Mouse (Mus musculus) embryo, embryonic 11.5 days (tissue): Measurements from ENCODE around the gene Spink2.
"Not testable (repeated sequence)": the region's sequence is repeated elsewhere in the genome, so short reads cannot be mapped to it uniquely, and the experiment has no call there.

Experiments
- DNase-seq: peaks from one replicate; pipeline ENCODE4 v3.0.0-alpha.2; 2012; ENCODE audit warnings: low read depth, low spot score

Spink2 gene

DNA sequence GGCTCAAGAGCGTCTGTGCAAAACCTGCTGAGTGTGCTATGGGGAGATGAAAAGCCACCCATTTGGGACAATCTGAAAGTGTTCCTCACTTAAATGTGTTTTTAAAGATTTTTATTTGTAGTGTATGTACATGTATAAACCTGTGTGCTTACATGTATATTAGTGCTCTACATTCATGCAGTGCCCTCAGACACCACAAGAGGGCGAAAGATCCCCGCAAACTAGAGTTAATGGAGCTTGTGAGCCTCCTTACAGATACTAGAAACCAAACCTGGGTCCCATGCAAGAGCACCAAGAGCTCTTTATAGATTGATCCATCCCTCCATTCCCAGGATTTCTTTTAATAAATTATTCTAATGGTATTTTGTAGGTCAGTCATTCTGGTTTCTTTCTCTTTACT is 17.3 kb downstream of the Spink2 start:
- DNase-seq = no peak

DNA sequence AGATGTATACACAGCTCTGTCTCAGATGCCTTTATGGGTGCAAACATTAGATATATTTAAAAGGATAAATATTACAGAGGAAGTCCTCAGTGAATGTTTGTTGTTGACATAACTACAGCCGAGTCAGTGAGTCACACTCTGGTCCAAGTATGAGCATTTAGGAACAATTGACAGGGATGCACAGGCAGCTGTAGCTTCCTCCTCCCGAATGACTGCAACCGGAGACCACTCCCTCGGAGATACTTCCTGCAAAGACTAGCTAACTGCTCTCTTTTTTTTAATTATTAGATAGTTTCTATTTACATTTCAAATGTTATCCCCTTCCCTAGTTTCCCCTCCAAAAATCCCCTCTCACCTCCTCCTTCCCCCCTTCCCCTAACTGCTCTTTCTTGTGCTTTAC is 18.0 kb downstream of the Spink2 start:
- DNase-seq = no peak

DNA sequence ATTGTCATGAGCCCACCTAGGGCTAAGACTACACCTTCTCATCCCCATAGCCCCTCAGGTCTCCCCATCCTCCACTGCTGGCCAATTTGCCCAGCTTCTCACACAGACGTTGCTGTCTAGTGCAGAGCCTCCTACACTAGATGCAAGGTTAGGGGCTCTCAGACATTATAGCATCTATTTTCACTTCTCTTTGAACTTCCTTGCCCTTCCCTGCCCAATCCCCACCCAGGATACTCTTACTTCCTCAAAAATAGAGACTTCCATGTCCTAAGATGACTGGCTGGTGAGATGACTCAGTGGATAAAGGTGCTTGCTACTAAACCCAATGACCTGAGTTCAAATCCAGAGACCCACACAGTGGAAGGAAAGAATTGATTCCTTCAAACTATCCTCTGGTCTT is 19.6 kb downstream of the Spink2 start:
- DNase-seq = no peak

DNA sequence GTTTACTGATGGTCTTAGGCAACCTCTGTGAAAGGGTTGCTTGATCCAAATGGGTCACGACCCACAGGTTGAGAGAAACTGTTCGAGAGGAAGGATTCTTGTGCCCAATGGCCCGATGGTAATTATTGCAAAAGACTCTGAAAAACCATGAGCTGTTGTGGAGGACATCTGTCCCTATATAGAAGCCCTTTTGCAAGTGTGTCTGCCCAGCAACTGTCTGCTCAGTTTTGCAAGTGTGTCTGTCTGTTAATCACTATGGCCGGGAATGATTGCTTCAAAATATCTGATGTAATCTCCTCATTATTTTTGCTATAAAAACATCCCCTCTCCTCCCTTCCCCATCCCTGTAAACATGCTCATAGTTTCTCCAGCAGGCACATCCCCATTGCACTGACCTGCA is 20.2 kb downstream of the Spink2 start:
- no peak for DNase-seq

DNA sequence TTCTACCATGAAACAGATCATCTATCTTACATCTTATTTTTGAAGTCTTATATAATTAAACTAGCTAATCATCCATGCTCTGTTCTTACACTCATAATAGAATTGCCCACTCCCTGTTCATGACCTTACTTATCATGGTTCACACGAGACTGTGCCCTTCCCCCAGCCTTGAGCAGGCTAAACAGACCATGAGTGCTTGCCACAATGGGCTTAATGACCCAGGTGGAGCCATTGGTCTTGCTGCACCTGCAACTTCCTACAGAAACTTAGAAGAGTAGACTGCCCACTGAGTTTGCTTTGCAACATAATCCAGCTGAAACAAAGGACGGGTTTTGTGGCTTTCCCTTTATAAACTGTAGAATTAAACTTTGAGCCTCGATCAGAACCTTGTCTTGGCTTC is 22.5 kb downstream of the Spink2 start:
- no peak for DNase-seq

DNA sequence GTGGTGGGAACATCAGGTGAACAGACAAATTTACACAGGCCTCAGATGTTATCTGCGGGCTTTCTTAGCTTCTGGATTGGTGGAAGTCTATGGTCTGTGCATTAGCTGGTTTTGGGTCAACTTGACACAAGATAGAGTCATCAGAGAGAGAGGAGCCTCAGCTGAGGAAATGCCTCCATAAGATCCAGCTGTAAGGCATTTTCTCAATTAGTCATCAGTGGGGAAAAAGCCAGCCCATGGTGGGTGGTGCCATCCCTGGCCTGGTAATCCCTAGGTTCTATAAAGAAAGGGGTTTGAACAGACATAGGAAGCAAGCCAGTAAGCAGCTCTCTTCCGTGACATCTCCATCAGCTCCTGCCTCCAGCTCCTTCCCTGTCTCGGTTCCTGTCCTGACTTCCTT is 25.9 kb downstream of the Spink2 start:
- DNase-seq = no peak

DNA sequence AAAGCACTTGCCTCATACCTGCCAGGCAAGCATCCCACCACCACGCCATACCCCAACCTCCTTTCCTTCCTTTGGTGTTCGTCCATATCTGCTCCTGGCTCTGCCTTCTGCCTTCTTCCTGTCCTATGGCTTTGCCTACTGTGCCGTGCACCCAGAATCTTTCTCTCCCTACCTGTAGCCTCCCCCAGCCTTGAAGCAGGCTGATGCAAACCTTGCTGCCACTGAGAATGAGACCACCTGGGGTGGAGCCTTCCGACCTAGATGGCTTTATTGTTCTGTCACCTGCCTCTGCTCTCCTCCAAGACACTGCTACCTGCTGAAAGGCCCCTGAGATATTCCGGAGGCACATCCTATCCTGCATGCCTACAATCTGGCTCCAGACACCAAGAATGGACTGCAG is 27.4 kb downstream of the Spink2 start:
- DNase-seq = not testable (repeated sequence)

DNA sequence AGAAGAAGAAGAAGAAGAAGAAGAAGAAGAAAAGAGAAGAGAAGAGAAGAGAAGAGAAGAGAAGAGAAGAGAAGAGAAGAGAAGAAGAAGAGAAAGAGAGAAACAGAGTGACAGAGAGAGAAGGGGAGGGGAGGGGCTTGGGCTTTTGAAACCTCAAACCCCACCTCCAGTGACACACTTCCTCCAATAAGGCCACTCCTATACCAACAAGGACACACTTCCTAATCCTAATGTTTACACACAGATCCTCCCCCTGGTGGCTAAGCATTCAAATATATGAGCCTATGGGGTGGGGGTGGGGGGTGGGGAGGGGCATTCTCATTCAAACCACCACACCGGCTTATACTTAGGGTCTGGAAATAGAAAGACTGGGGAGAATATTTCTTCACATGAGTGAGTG is 27.9 kb downstream of the Spink2 start:
- no peak for DNase-seq

DNA sequence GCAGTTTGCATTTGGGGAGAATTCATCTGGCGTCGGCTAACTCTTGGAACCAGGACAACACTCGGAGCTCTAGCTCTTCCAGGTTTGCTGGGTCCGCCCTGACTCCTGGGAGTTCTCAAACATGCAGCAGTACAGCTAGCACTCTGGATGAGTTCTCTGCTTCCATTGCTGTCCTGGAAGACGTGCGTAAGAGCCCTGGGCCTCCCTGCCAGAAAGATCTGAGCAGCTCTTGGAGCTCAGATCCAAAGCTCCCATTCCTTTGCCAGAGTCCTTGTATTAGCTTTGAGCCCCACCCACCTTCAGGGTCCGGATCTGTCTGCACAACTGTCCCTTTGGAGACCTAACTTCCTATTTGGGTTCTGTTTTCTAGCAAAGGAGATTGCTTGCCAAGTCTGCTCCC is 29.8 kb downstream of the Spink2 start:
- DNase-seq = no peak

DNA sequence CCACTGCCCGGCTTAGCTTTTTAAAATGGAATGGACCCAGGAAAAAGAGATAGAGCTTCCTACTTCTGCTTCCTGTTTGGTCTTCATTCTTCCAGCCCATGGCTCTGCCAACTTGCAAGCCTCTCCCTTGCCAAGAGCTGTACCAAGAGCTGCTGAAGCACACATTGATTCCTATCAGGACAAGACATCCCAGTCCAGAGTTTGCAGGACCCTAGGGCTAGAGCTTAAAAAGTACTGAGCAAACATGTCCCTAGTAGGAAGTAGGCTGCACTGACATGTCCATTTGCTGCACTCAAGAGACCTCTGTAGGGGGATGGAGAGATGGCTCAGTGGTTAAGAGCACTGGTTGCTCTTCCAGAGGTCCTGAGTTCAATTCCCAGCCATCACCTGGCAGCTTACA is 32.3 kb downstream of the Spink2 start:
- DNase-seq = no peak

DNA sequence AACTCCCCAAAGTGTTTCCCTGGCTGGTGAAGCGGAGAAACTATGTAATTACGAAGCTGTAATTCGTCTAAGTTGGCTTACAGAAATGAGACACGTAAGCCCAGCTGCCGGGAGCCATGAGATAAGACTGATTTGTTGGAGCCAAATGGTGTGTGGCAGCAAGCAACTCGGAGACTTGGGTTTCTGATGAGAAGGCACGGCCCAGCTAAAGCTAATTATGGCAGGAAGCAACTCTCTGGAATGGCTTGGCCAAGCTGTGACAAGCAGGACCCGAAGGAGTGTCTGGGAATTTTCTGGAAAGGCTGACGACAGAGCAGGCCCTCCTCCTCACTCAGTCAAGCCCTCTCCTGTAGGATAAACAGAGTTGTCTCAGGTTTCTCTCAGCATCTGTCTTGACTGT is 33.3 kb downstream of the Spink2 start:
- DNase-seq = no peak

DNA sequence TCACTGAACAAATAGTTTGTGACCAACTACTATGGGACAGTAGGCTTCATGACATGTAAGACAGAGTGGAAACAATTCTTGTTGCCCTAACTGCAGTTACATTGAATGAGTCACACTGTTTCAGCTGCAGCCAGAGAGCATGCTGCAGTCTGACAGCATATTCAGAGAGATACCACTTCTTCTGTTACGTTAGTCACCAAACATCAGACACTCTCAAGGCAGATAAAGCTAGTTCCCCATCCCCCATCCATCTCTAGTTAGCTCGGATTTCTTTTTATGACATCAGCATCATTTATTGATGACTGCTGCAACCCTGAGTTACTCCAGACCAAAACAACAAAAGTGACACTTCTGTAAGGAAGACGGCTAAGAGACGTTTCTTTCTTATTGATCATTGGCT is 36.5 kb downstream of the Spink2 start:
- DNase-seq = no peak

DNA sequence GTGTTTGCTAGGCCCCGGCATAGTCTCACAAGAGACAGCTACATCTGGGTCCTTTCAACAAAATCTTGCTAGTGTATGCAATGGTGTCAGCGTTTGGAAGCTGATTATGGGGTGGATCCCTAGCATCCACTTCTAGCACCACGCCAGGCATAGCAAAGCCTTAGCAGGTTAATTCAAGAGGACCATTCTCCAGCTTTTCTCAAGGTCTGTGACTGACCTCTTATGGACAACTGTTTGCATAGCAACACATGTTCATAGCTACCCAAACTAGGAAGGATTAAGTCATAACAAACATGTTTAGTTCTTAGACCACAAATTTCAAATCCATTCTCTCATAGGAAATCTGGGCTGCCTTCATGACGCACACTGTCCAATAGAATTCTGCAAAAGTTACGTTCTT is 40.7 kb downstream of the Spink2 start:
- DNase-seq = no peak

DNA sequence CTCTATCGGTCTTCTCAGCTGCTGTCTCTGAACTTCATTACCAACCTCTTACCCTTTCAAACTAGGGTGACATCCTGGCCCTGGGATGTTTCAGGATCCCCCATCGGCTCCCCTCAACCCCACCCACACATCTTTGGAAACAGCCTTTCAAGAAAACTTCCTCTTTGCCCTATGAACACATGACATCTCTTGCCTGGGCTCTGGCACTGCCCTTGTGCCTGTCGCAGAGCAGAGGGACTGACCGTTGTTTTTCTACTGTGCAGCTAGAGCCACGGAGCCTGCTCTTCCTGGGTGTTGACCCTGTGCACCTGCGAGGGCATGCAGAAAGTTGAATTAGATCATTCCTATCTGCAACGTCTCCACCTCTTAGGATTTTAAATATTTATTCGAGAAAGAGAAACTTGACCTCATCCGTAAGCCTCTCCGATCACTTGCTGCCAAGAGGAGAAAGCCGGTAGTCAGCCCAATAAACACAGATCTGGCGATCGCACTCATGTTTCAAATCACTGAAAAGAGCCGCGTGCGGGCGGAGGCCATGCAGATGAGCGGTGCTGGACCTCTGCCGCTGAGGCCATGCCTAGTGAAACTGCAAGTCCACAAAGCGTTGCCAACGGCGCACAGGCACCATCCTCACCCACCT is 43.8 kb downstream of the Spink2 start:
- no peak for DNase-seq

DNA sequence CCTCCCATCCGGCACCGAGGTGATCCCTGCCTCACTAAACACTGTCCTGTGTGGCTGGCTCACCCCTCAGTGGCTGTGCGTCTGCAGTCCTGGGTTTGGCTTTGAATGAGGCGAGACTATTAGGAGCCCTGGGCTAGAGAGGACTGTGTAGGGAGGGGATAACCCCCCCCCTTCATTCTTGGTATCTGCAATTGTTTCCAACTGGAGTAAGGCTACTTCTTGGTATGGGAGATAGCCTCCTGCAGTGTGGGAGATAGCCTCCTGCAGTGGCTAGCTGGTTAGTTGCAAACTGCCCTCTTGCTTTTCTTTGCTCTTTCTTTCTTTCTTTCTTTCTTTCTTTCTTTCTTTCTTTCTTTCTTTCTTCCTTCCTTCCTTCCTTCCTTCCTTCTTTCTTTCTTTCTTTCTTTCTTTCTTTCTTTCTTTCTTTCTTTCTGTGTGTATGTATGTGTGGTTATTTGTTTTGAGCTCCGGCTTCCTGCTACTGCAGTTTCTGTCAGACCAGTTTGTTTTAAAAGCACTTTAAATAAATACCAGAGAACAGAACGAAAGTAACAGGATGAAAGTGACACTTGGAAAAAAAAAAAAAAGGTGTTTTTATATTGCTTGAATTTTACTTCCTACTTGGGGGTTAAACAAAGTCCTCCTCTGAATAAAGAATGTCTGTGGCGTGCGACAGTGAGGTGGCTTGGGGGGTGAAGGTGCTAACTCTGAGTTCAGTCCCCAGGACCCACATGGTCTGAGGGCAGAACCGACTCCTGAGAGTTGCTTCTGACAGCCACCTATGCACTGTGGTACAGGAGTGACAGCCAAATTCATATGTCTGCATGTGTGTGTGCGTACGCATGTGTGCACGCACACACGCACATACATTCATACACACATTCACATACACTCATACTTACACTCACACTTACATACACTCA is 45.3 kb downstream of the Spink2 start:
- no peak for DNase-seq

DNA sequence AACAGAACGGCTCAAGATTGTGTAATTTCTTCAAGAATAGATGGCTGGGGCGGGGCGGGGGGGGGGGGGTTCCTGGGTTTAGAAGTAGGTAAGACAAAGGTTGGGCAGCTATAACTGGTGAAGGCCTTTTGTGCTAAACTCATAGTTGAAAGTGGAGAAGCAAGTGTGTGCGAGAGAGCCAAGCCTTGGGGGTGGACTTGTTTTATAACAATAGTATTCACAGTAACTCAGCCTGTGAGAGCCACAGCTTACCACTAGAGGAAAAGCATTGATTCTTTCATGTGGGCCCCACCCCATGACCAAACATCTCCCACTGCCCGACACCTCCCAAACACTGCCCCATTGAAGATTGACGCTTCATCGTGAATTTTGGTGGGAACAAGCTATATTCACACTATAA is 47.7 kb downstream of the Spink2 start:
- no peak for DNase-seq

DNA sequence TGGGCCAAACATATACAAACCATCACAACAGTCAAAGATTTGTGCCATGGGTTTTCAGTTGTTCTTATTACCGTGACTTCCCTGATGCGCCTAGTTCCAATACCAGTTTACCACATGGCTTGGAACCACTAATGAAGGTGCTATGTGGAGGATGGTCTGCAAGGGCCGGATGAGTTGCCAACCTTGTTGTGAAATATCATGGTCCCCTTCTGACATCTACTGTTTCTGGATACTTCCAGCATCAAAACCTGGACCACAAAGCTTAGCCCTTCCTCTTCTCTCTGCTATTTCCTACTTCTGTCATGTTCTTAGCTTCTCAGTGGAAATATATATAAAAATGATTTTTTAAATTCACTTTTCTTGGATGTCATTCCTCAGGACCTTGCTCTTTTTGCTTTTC is 48.7 kb downstream of the Spink2 start:
- DNase-seq = no peak

DNA sequence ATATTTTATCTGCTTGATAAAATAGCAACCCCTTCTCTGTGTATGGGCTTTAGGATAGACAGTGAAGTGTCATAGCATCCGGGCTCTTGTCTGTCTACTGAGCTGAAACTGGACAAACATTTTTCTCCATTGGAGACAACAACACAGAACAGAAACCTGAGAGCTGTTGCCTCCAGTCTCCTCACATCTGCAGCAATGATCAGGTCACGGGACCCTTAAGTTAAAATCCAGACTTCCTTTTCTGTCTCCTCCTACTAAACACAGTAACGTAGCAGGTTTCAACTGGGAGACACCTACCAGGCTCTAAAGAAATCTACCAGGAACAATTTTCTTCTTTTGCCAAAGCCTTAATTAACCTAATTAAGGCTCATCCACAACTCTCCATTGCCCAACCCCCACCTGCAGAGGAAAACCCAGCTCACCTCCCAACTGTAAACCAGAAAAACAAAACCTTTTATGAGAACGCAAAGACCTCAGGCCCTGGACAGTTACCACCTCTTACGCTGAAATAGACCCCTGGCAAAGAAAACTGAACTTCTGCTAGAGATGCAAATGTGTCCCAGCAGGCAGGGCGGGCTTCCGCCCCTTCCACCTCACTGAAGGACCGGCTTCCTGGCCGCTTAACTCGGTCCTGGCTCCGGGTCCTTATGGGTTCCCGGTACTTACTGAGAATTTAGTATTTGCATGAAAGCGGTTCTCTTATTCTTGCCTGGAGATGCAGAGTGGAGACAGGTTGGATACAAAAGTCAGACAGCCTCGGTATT is 53.3 kb downstream of the Spink2 start:
- no peak for DNase-seq

DNA sequence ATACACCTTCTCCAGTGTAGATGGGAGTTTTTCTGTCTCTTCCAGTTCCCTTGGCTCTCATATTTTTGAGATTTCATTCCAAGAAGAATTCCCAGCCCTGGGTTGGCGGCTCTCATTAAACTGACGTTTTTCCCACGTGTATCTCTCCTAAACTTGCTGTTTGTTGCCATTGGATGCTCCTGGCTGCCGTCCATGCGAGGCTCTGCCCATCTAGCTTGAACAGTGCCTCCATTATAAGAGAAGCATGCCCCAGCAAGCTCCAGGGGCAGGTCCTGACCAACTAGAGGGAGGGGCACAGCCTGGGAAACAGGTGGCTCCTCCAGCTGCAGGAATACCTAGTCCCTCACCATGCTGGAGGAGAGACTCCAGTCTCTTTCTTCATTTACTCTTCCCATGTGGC is 54.3 kb downstream of the Spink2 start:
- no peak for DNase-seq

DNA sequence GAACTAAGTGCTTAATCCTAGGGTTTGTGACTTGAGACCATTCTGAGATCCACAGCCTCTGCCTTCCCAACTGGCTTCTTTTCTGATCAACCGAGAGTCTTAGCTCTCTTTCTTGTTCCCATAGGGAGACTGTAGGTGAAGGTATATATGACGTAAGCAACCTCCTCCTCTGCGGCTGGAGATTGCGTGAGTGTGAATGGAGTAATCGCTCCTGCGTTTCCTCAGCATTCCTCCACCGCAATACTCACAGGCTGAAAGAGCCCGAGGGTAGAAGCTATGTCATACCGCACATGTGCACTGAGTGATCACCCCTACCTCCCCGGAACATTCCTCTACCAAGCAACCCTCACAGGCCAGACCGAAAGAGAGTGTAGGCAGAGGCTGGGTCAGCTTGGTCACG is 55.7 kb downstream of the Spink2 start:
- no peak for DNase-seq
